Mouse (Mus musculus): ENCODE results near the gene Amdhd2.

The Amdhd2 gene

DNA sequence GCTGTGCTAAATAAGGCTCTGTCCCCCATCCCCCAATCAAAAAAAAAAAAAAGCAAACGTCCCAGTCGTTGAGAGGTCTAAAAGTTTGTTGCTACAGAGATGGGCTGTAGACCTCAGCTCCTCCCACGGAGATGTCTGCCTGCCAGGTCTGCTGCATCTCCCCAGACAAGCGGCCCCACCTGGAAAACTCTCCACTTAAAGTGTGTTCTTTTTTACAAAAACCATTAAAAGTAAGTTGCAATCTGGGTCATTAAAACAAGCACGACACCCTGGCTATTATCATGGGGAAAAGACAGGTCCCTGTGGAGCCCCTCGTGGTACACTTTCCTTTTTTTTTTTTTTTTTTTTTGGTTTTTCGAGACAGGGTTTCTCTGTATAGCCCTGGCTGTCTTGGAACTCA, 12.2 kb downstream of the Amdhd2 start:
- TF ChIP-seq GATA4 (IDR thresholded peaks at IDR 0.05; ENCODE audit: insufficient replicate concordance, low read length), result no peak

DNA sequence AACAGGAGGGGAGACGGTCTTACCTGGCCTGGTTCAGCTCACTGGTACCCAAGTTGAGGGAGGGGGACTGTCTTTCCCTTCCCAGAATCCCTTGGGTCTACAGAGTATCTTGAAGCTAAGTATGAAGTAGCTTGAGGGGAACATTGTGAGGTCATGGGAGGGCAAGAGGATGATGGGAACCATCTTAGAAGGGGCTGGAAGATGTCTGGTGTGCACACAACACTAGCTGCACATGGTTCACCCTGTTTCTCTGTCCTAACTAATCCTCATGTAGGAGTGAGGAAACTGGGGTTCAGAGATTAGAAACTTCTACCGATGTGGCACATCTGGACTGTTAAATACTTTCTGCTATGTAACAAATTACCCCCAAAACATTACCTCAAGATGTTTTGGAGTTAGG, 12.7 kb downstream of the Amdhd2 start, which contains the start of gene Pdpk1:
TSS of gene Pdpk1 (minus strand) at position 101 of the 400 bp plus-strand sequence.
- TF ChIP-seq GATA4 (IDR thresholded peaks at IDR 0.05; ENCODE audit: insufficient replicate concordance, low read length), result no peak

DNA sequence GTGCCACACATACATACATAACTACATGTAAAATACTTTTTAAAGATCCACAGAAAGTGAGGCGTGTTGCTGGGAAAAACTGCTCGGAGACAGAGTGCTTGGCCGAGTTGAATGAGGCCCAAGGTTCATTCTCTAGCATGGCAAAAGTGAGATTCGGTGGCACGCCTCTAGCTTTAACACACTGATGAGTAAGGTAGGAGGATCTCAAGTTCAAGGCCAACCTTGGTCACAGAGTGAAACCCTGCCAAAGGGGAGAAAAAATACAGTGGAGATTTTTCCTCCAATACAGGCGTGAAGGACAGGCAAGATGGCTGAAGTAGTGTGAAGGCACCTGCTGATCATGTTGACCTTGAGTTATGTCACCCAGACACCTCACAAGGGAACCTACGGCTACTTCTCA, 14.1 kb downstream of the Amdhd2 start:
- TF ChIP-seq GATA4 (IDR thresholded peaks at IDR 0.05; ENCODE audit: insufficient replicate concordance, low read length), result no peak

DNA sequence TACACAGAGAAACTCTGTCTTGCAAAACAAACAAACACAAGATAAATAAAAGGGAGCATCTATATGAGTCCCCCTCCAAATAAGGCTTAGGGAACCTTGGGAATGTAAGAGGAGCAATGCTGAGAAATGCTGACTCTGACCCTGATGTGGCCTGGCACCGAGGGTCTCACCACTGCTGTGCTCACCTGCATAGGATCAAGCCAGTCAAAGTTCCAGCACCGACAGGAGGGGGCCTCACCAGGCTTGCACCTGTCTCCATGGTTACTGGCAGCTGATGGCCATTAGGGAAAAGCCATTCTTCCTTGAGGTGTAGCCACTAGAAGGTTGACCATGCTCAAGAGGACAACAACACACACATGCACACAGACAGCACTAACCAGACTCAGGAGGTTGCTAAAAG, 20.7 kb downstream of the Amdhd2 start:
- TF ChIP-seq GATA4 (IDR thresholded peaks at IDR 0.05; ENCODE audit: insufficient replicate concordance, low read length), result no peak

DNA sequence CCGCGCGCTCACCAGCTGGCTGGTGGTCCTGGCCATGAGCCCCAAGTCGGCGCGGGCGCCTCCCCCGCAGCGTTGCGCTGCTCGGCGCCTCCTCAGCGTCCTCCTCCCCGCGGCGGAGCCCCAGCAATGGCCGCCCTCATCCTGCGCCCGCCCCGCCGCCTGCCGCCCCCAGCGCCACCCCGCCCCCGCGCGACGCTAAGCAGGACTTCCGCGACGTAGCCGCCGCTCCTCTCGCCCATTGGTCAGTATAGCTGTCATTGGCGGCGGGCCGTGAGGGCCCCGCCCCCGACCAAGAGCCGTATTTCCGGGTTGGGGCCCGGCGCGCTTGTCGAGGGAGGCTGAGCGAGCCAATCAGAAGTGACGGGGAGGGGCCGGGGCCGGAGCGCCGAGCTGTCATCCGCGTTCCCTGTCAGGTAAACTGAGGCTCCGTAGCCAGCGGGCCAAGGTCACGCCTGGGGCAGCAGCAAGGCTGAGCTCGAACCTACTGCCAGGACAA, 22.1 kb downstream of the Amdhd2 start:
- no peak for TF ChIP-seq GATA4 (IDR thresholded peaks at IDR 0.05; ENCODE audit: insufficient replicate concordance, low read length)

DNA sequence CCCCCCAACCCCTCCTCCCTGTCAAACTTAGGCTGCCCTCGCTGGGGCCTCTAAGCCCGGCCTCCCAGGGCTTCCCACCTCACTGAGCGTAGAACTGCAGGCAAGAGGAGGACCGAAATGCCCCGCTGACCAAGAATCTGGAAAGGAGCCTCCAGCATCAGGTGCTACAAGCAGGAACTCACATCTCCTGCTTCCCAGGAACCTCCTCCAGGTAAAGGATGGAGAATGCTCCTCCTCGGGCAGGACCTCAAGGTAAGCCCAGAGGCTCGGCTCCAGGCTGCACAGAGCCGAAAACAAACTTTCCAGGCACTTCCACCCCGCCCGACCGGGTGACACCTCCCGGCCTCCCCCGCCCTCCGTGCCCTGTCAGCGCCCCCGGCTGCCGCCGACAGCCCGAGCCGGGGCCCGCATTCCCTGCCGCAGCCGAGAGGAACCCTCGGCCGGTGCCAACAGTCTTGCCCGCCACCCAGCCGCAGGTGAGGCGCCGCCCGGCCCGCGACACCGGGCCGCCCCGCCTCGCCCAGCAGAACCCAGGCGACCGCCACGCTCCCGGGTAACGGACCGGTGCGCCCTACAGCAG, 22.6 kb downstream of the Amdhd2 start:
- no peak for TF ChIP-seq GATA4 (IDR thresholded peaks at IDR 0.05; ENCODE audit: insufficient replicate concordance, low read length)

DNA sequence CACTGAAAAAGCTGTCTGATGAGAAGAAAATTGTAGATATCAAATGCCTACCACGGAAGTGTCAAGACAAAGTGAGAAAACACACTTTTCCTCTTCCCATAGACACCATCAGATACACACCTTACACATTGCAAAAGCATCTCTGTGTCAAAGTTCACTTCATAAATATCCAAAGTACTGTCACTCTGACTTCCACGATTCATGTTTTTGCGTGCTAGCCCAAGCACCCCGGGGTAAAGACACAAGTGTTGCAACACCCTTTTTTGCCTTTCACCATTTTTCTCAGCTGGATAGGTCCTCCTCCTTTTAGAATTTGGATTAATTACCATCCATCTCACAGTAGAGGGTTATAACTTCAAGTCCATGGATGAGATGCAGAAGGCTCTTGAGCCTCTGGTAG, 23.6 kb downstream of the Amdhd2 start:
- TF ChIP-seq GATA4 (IDR thresholded peaks at IDR 0.05; ENCODE audit: insufficient replicate concordance, low read length), result no peak

GRCm38 (mm10) chr17:24139256-24139655, 24.3 kb downstream of the Amdhd2 start:
- no peak for TF ChIP-seq GATA4 (IDR thresholded peaks at IDR 0.05; ENCODE audit: insufficient replicate concordance, low read length)

- TF ChIP-seq GATA4 (IDR thresholded peaks at IDR 0.05; ENCODE audit: insufficient replicate concordance, low read length), result no peak
These were observed 26.2 kb downstream of the Amdhd2 start for GRCm38 (mm10) chr17:24137226-24137880.

GRCm38 (mm10) chr17:24134062-24134461, 29.5 kb downstream of the Amdhd2 start:
- TF ChIP-seq GATA4 (IDR thresholded peaks at IDR 0.05; ENCODE audit: insufficient replicate concordance, low read length), result no peak

DNA sequence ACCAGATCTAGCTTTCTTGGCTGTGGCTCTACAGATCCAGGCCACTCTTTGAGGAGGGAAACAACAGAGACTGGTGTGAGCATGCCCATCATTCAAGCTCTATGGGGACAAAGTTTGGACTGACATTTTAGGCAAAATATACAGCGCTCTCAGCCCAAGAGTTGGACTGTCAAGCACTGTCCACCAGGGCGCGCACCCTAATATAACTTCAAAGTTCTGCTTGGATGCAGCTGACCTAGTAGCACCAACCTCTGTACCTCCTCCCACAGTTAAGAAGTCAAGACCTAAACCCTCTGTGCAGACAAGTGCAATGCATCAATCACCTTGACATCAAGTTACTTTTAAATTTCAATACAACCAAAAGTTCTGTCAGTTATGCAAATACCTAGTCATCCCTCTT, 32.0 kb downstream of the Amdhd2 start:
- no peak for TF ChIP-seq GATA4 (IDR thresholded peaks at IDR 0.05; ENCODE audit: insufficient replicate concordance, low read length)

- TF ChIP-seq GATA4 (IDR thresholded peaks at IDR 0.05; ENCODE audit: insufficient replicate concordance, low read length), result no peak
These were observed 36.0 kb downstream of the Amdhd2 start for GRCm38 (mm10) chr17:24127592-24127991.

- no peak for TF ChIP-seq GATA4 (IDR thresholded peaks at IDR 0.05; ENCODE audit: insufficient replicate concordance, low read length)
These were observed 36.8 kb downstream of the Amdhd2 start for GRCm38 (mm10) chr17:24126801-24127200.

GRCm38 (mm10) chr17:24119446-24119845, 44.1 kb downstream of the Amdhd2 start:
- TF ChIP-seq GATA4 (IDR thresholded peaks at IDR 0.05; ENCODE audit: insufficient replicate concordance, low read length), result no peak

- no peak for TF ChIP-seq GATA4 (IDR thresholded peaks at IDR 0.05; ENCODE audit: insufficient replicate concordance, low read length)
These were observed 50.5 kb downstream of the Amdhd2 start for GRCm38 (mm10) chr17:24113031-24113430.

DNA sequence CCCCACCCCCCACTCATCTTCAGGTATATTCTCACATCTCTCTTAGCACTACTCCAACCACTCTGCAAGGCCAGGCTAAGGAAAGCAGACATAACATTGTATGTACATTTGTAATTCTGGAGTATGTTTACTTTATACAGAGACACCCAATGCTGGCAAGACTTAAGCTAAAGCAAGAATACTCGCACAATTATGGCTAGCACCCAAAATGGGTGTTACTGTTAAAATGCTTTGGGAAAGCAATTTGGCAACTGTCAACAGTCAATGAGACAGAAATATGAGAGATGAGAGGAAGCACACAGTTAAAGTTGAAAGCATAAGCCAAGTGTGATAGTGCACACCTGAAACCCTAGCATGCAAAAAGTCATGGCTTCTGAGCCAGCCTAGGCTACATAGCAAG, 52.3 kb downstream of the Amdhd2 start:
- no peak for TF ChIP-seq GATA4 (IDR thresholded peaks at IDR 0.05; ENCODE audit: insufficient replicate concordance, low read length)

DNA sequence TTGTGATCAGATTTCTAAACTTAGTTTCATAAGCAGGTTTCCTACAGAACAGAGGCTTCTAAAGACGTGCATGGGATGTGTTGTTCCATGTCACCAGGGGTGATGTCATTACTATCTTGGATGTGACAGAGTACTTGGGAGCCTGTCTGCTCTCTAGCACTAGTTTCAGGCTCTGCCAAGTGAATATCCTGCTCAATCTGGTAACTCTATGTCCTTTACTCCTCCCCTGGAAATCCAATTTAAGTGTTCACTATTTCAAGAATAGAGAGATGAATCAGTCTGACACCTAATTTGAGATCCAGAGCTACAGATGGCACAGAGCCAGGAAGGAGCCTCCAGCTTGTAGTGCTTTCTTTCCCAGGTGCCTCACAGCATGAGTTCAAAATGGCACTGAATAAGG, 54.7 kb downstream of the Amdhd2 start:
- no peak for TF ChIP-seq GATA4 (IDR thresholded peaks at IDR 0.05; ENCODE audit: insufficient replicate concordance, low read length)
